Mouse (Mus musculus): ENCODE measurements around the gene Col17a1.

DNA sequence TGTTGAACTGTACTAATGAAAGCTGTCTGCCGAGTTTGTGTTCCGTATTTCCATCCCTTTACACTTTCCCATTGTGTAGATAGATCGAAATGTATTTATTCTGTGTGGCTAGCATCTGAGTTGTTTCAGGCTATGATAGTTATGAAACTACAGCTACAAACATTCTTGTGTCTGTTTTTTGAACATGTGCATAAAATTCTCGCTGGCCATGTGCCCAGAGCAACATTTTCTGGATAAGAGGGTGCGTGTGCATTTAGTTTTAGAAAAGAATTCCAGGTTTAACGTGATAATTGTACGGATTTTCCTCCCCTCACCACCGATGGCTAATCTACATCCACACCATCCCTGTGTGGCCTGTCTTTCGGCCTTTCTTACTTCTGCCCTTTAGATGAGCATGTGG, 21.6 kb upstream of the Col17a1 start:
- TF ChIP-seq CTCF (IDR thresholded peaks at IDR 0.05; ENCODE audit: borderline replicate concordance, insufficient read depth, low read length): no peak
- TF ChIP-seq POLR2A (IDR thresholded peaks at IDR 0.05; ENCODE audit: low read depth, low read length): no peak
